Mouse (Mus musculus): Measurements from ENCODE around the gene Upk1b. TPM values are rescaled to one million over a fixed set of nuclear protein-coding genes. Genes with fewer than 3 reads are reported as not detected.
A peak's percentile ranks its signal among the peaks of the same experiment; 100 is the strongest.

Gene Upk1b
- polyA plus RNA-seq, 1 experiment, result not detected

- Histone ChIP-seq H3K4me3 (ENCODE audit: insufficient read depth, low read length) (no peak overlapping the region), H3K27ac (ENCODE audit: insufficient read depth, low read depth, low read length) (no peak overlapping the region), H3K4me1 (ENCODE audit: control insufficient read depth, insufficient read depth, low read length) (peaks cover 16% of the 10 kb centered on the region)
- TF ChIP-seq POLR2A (IDR thresholded peaks at IDR 0.05; ENCODE audit: borderline replicate concordance, low read depth, low read length) (no peak), CTCF (IDR thresholded peaks at IDR 0.05; ENCODE audit: low read depth, low read length) (no peak)
Observed at GRCm38 (mm10) chr16:38753631-38754030, 46.5 kb downstream of the Upk1b start.

GRCm38 (mm10) chr16:38750803-38751202, 49.3 kb downstream of the Upk1b start:
- no peak overlapping the region for H3K27ac ChIP-seq (ENCODE audit: insufficient read depth, low read depth, low read length)
- no peak overlapping the region for H3K4me3 ChIP-seq (ENCODE audit: insufficient read depth, low read length)
- H3K4me1 ChIP-seq (ENCODE audit: control insufficient read depth, insufficient read depth, low read length), result peaks cover 2% of the 10 kb centered on the region; the same call in 1 of the 2 replicates
- no peak for TF ChIP-seq POLR2A (IDR thresholded peaks at IDR 0.05; ENCODE audit: borderline replicate concordance, low read depth, low read length)
- no peak for TF ChIP-seq CTCF (IDR thresholded peaks at IDR 0.05; ENCODE audit: low read depth, low read length)

- peaks cover 8% of the 10 kb centered on the region for H3K4me1 ChIP-seq (ENCODE audit: control insufficient read depth, insufficient read depth, low read length)
- H3K27ac ChIP-seq (ENCODE audit: insufficient read depth, low read depth, low read length), result no peak overlapping the region
- H3K4me3 ChIP-seq (ENCODE audit: insufficient read depth, low read length), result no peak overlapping the region
- TF ChIP-seq POLR2A (IDR thresholded peaks at IDR 0.05; ENCODE audit: borderline replicate concordance, low read depth, low read length) (no peak), CTCF (IDR thresholded peaks at IDR 0.05; ENCODE audit: low read depth, low read length) (no peak)
Observed at GRCm38 (mm10) chr16:38743941-38744673, 56.0 kb downstream of the Upk1b start.

GRCm38 (mm10) chr16:38742659-38743131, 57.4 kb downstream of the Upk1b start:
- Histone ChIP-seq H3K4me3 (ENCODE audit: insufficient read depth, low read length) (peak overlapping the region; percentile 91), H3K4me1 (ENCODE audit: control insufficient read depth, insufficient read depth, low read length) (peaks cover 8% of the 10 kb centered on the region), H3K27ac (ENCODE audit: insufficient read depth, low read depth, low read length) (no peak overlapping the region)
- TF ChIP-seq CTCF (IDR thresholded peaks at IDR 0.05; ENCODE audit: low read depth, low read length) (no peak), POLR2A (IDR thresholded peaks at IDR 0.05; ENCODE audit: borderline replicate concordance, low read depth, low read length) (no peak)

- peaks cover 8% of the 10 kb centered on the region for H3K4me1 ChIP-seq (ENCODE audit: control insufficient read depth, insufficient read depth, low read length)
- H3K4me3 ChIP-seq (ENCODE audit: insufficient read depth, low read length), result peak within 1 kb of the TSS; percentile 91
- no peak within 1 kb of the TSS for H3K27ac ChIP-seq (ENCODE audit: insufficient read depth, low read depth, low read length)
- TF ChIP-seq POLR2A (IDR thresholded peaks at IDR 0.05; ENCODE audit: borderline replicate concordance, low read depth, low read length), result no peak
- no peak for TF ChIP-seq CTCF (IDR thresholded peaks at IDR 0.05; ENCODE audit: low read depth, low read length)
Observed at GRCm38 (mm10) chr16:38742113-38742658, 57.9 kb downstream of the Upk1b start, which contains the start of gene B4galt4. B4galt4 (plus strand) TSS chr16:38742264.

- Histone ChIP-seq H3K27ac (ENCODE audit: insufficient read depth, low read depth, low read length) (no peak overlapping the region), H3K4me1 (ENCODE audit: control insufficient read depth, insufficient read depth, low read length) (peaks cover 8% of the 10 kb centered on the region), H3K4me3 (ENCODE audit: insufficient read depth, low read length) (peak overlapping the region; percentile 91)
- TF ChIP-seq POLR2A (IDR thresholded peaks at IDR 0.05; ENCODE audit: borderline replicate concordance, low read depth, low read length), result no peak
- TF ChIP-seq CTCF (IDR thresholded peaks at IDR 0.05; ENCODE audit: low read depth, low read length), result no peak
Observed at GRCm38 (mm10) chr16:38741204-38741903, 58.8 kb downstream of the Upk1b start.

GRCm38 (mm10) chr16:38730921-38731320, 69.2 kb downstream of the Upk1b start:
- peaks cover 6% of the 10 kb centered on the region for H3K4me1 ChIP-seq (ENCODE audit: control insufficient read depth, insufficient read depth, low read length)
- H3K4me3 ChIP-seq (ENCODE audit: insufficient read depth, low read length), result no peak overlapping the region
- TF ChIP-seq POLR2A (IDR thresholded peaks at IDR 0.05; ENCODE audit: borderline replicate concordance, low read depth, low read length), result no peak
- no peak for TF ChIP-seq CTCF (IDR thresholded peaks at IDR 0.05; ENCODE audit: low read depth, low read length)
- H3K27ac ChIP-seq (ENCODE audit: insufficient read depth, low read depth, low read length), result no peak overlapping the region

- no peak overlapping the region for H3K27ac ChIP-seq (ENCODE audit: insufficient read depth, low read depth, low read length)
- H3K4me1 ChIP-seq (ENCODE audit: control insufficient read depth, insufficient read depth, low read length), result peaks cover 6% of the 10 kb centered on the region
- TF ChIP-seq POLR2A (IDR thresholded peaks at IDR 0.05; ENCODE audit: borderline replicate concordance, low read depth, low read length), result no peak
- no peak overlapping the region for H3K4me3 ChIP-seq (ENCODE audit: insufficient read depth, low read length)
Observed at GRCm38 (mm10) chr16:38729610-38730288, 70.4 kb downstream of the Upk1b start.

- Histone ChIP-seq H3K4me1 (ENCODE audit: control insufficient read depth, insufficient read depth, low read length) (peaks cover 6% of the 10 kb centered on the region), H3K27ac (ENCODE audit: insufficient read depth, low read depth, low read length) (no peak overlapping the region), H3K4me3 (ENCODE audit: insufficient read depth, low read length) (no peak overlapping the region)
- TF ChIP-seq POLR2A (IDR thresholded peaks at IDR 0.05; ENCODE audit: borderline replicate concordance, low read depth, low read length) (no peak), CTCF (IDR thresholded peaks at IDR 0.05; ENCODE audit: low read depth, low read length) (no peak)
Observed at GRCm38 (mm10) chr16:38729139-38729538, 71.0 kb downstream of the Upk1b start.
